Mouse (Mus musculus) adrenal gland, adult (tissue): ENCODE data around the gene Rpl10a.
"Not testable (repeated sequence)": the region's sequence is repeated elsewhere in the genome, so short reads cannot be mapped to it uniquely, and the experiment has no call there.

Experiments
- DNase-seq, 2 experiments: peaks; one replicate each; pipeline ENCODE4 v3.0.0; 2022 to 2023; ENCODE audit warnings: low spot score in 1 of 2; ENCODE audit not compliant: inconsistent age in 2 of 2

The Rpl10a gene

DNA sequence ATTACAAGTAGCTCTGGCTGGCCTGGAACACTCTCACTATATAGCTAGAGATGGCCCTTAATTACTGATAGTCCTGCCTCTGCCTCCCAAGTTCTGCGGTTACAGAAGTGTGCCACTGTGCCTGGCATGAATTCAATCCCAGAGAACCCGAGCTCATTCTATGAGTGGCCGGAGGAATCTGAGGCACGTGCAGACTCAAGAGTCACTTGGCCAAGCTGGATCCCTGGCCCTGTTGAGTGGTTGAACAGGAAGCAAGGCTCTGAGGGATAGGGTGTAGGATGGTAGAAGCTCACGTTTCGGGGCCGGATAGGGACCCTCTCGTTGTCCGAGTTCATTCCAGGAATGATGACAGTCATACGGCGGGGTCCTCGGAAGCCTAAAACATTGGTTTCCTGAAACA lies 27.6 kb downstream of the Rpl10a start:
- no peak for DNase-seq

DNA sequence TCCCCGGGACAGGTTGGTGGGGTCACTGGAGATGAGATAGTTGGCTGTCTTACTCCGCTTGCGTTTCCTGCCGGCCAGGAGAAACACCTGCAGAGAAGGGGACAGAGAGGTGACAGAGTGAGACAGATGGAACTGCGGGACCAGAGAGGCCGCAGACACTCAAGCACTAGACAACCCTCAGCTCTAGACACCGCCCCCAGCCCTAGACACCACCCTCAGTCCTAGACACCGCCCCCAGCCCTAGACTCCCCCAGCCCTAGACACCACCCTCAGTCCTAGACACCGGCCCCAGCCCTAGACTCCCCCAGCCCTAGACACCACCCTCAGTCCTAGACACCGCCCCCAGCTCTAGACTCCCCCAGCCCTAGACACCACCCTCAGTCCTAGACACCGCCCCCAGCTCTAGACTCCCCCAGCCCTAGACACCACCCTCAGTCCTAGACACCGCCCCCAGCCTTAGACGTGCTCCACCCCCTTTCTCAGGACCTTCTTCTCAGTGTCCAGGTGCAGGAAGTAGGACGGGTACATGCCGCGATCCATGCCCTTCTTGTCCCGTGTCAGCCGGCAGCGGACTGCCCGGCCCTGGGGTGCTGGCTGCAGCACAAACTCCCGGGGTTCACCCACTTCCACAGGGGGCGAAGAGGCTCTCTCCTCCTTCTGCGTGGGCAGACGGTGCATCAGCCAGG lies 30.4 kb downstream of the Rpl10a start:
- not testable (repeated sequence) for DNase-seq

DNA sequence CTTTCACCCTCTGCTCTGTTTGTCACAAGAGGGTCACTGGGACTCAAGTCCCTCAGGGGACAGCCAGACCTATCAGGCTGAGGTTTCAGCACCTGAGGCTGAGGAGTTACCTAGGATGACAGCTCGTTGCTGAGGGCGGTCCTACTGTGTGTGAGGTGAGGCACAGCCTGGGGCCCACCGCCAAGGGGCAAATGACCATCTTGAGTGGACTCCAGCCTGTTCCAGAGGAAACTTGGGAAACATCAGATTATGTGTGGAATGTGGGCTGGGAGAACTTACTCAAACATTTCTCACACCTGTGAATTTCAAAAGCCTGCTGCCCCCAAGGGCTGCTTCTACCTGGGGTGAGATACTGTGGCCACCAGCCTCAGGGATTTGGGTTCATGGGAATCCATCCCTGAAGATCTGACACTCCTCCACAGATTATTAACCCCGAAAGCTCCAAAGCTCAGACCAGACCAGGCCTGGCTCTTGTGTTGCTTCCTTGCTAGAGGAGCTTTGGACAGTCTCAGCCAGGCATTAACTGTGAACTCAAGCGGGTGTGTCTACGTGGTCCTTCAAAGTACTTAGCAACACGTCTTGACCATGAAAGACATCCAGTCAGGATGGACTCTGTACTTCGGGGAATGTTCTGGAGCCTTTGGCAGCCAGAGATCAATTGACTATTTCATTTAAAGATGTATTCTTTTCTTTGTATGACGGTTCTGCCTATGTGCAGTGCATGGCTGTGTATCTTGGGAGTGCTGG lies 32.4 kb downstream of the Rpl10a start:
- DNase-seq: no peak

DNA sequence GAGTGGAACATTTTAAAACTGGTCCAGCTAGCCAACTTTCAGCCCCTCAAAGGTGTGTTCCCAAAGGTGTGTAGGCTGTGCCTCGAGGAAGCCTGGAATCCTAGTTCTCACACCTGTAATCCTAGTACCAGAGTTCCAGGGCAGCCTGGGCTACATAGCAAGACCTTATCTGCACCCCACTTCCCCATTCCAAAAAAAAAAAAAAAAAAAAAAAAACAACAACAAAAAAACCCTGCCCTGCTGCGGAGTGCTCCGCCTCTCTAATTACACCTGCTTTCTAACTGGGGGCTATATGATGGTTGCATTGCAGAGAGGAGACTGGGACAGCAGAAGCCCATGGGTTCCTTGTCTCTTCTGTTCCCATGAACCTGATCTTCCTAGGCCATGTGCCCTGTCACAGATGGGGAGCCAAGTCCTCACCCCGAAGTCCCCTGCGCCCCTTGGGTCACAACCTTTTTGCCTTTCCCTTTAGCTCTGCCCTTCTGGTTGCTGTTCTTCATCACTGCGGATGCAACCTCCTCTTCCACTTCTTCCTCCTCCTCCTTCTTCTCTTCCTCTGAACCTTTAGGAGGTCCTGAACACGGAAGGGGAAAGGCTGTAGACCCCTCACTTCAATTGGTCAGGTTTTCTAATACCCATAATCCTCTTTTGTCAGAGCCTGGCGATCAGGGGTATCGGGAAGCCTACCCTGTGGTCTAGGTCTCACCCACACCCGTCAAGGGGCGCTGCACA lies 33.8 kb downstream of the Rpl10a start:
- no peak for DNase-seq

DNA sequence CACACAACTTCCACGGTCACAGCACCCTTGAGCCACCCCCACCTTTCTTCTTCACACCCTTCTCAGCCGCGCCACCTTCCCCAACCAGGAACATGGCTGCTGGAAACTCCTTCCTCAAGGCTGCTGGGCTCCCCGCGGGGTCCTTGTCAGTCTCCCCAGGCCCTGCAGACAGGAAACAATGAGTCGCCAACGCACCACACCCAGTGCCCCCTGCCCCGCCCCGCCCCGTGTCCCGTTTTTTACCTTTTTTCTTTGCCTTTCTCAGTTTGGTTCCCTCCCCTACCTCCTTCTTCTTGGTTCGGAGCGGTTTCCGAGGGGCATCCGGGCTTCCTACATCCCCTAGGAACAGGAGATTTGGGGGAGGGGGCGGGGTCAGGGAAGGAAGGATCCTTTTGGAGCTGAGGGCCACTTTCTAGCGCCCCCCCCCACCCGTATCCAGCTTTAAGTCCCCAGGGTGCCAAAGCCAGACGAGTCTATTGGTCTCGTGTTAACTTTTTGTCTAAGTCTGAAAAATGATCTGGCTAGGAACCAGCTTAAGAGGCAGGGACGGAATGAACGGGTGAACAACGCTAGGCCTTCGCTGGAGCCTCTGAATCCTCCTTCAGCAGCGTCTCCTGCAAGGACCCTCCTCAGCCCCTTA lies 34.5 kb downstream of the Rpl10a start:
- DNase-seq: no peak

DNA sequence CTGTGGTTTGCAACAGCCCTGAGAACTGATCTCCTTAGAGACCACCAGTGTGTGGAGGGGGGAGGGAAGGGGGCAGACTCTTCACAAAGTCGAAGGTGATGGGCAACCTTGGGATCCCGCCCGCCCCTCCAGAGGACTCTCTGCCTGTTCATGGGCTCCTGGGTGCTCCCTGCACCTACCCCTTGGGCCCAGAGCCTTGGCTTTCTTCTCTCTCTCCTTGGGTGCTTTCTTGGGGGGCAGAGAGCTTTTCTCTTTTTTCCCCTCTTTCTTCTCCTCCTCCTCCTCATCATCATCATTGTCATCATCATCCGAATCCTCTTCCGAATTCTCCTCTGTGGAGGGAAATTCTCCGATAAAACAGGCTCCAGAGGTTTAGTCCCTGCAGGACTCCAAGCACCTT lies 35.2 kb downstream of the Rpl10a start:
- DNase-seq: no peak

DNA sequence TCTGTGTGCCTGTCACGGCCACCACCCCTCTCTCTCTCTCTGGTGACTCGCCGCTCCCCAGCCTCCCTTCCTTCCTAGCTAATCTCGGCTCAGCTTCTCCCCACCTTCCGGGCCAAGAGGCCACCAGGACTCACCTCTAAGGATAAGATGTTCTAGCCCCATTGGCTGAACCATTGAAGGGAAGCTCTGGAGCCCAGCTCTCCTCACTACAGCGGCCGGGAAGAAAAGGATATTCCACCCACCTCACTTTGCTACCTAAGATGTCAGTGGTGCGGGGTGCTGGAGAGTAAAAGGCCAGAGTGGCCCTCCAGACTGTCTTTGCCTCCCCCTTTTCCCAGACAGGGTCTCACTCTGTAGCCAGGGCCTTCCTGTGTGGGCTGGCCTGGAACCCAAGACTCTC lies 36.9 kb downstream of the Rpl10a start, which contains the start of gene Tulp1:
Gene Tulp1, minus strand, starts transcription at position 101 of the 400 bp plus-strand sequence.
- no peak for DNase-seq

DNA sequence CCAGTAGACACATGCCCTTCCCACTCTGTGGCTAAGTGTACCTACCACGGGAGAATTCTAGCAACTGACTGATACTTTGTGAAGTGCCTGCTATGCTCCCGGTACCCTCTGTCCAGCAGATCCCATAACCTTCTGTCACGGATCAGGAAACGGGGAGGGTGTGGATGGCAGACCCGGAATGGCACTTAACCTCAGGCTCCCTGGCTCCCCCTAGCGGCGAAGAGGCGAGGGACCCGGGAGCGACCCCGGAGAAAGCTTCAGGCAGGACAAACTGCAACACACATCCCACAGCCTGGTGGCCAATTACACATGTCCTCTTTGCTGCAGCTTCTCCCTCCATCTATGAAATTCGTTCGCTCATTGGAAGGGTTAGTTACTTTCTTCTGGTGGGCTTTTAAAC lies 40.2 kb downstream of the Rpl10a start:
- DNase-seq: peak; percentile 77 to 91

DNA sequence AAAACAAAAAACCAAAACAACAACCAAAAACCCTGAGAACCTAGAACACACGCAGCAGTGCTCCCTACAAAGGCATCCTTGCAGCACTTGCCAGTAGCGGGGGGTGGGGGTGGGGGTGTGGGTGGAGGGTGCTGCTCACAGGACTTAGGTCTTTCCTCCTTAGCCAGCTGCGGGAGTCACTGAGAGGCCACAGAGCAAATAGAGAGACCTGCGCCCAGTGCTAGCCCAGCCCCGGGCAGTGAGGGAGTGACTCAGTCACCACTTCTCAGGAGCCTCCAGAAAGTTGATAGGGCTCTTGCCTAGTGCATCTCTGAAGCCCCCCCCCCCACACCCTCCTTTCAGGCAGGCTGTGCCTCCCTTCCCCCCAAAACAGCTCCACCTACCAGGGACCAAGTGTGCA lies 40.8 kb downstream of the Rpl10a start:
- no peak for DNase-seq

DNA sequence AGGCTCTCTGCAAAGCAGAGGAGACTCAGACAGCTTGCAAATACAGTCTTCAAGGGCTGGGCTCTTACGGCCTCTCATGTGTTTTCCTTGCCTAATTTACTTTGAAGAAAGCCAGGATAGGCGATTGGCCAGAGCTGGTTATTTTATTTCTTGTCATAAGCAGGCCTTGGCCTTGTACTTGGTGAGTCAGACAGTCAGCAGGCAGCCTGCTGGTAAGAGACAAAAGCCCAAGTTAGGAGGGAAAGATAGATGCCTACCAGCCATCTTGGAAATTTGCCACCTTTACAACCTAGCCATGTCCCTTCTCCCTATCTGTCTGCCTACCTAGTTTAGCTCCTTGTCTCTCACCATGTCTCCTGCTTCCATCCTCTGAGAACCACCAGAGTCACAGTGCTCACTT lies 43.0 kb downstream of the Rpl10a start:
- peak; percentile 78 to 92 for DNase-seq

DNA sequence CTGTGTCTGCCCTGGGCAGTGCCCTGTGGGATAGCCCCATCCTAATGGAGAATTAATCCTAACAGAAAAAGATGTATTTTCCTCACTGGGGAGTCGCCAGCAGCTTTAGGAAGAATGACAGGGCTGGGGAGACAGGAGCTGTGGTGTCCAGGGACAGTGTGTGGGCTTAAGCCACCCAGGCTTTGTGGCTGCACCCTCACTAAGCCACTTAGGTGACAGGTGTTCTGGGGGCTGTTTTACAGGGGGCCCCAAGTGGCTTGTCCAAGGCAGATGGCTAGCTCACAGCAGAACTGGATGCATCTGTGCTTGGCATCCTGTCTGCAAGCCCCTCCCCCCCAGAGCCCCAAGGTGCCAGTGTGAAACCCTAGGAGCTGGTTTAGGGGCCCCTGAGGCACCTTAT lies 43.7 kb downstream of the Rpl10a start:
- no peak for DNase-seq

DNA sequence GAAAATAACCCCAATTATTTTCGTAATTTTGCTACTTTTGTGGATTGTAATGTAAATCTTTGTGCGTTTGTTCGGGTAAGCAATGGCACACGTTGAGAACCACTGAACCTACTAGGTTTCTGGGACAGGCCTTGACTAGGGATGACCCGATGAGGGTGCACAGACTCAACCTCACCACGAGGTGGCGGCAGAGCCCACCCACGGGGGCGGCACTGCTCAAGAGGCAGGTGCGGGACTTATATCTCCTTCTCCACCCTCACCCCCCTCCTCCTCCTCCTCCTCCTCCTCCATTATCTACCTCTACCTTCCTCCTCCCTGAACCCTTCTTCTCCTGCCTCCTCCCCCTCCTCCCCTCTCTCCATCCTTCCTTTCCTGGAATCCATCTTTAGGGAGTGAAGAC lies 45.5 kb downstream of the Rpl10a start:
- peak; percentile 67 to 84 for DNase-seq

DNA sequence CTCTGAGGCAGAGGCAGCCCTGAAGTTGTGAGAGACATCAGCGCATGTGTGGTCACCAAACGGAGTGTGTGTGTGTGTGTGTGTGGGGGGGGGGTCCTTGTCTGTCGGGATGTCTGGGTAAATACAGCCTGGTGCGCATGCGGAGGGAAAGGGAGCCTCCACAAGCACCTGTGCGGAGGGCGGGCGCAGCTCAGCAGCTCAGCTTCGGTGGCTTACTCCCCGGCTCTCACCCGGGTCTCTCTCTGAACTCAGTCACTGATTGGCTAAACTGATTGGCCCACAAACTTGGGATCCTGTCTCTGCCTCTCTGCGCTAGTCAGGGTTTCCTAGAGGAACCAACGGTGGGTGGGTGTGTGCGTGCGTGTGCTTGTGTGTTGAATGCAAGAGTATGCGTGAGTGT lies 46.2 kb downstream of the Rpl10a start:
- no peak for DNase-seq

DNA sequence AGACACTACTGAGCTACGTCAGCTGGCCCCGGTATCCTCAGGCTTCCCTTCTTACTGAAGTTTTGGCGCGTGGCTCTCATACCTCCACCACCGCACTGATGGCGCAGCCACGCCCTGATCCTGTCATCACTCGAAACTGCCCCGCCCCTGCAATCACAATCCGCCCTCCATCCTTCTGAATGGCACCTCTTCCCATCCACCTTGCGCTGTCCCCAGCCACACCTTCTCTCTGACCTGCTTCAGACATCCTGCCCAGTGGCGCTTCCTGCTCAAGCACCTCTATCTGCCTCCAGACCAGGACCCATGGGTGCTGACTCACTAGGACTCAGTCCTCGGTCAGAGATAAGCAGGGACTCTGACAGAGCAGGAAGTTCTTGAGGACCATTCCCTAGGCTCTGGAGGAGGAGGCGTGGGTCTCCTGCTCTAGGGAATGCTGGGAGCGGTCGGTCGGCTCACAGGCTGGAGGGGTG lies 47.4 kb downstream of the Rpl10a start:
- peak; percentile 28 to 43 for DNase-seq

DNA sequence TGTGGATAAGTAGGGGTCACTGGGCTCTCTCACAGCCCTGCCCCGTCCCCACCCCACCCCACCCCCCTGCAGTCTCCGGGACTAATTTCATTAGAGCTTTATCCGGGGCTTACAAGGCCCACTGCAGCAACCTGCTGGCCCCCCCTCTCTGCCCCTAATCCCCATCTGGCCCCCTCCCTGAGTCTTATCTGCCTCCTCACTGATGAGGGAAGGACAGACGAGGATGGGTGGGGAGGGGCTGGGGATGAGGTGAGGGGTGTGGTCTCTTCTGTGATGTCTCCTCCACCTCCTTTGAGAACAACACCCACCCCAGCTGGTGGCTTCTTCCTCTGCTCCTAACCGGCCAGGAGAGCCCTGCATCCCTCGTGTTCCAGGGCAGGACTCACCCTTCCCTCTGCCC lies 52.0 kb downstream of the Rpl10a start:
- no peak for DNase-seq
